Mouse (Mus musculus): Measurements from ENCODE around the gene Uvrag.

GRCm38 (mm10) chr7:98974590-98974989 is 166.4 kb downstream of the Uvrag start:
- TF ChIP-seq POLR2A (IDR thresholded peaks at IDR 0.05; ENCODE audit: extremely low read depth, insufficient read depth, low read length) = no peak
- no peak for TF ChIP-seq CTCF (IDR thresholded peaks at IDR 0.05; ENCODE audit: low read depth, low read length)
